Mouse (Mus musculus): ENCODE data around the gene Shld1. TPM values are rescaled to one million over a fixed set of nuclear protein-coding genes. Genes with fewer than 3 reads are reported as not detected.
A peak's percentile ranks its signal among the peaks of the same experiment; 100 is the strongest.

Shld1 gene
- polyA plus RNA-seq, 1 experiment from 2014 or later, result 14.5 TPM

GRCm38 (mm10) chr2:132733603-132734573, 47.2 kb downstream of the Shld1 start:
- WGBS, result 88% methylated on average over 10 of the region's 10 CpGs

DNA sequence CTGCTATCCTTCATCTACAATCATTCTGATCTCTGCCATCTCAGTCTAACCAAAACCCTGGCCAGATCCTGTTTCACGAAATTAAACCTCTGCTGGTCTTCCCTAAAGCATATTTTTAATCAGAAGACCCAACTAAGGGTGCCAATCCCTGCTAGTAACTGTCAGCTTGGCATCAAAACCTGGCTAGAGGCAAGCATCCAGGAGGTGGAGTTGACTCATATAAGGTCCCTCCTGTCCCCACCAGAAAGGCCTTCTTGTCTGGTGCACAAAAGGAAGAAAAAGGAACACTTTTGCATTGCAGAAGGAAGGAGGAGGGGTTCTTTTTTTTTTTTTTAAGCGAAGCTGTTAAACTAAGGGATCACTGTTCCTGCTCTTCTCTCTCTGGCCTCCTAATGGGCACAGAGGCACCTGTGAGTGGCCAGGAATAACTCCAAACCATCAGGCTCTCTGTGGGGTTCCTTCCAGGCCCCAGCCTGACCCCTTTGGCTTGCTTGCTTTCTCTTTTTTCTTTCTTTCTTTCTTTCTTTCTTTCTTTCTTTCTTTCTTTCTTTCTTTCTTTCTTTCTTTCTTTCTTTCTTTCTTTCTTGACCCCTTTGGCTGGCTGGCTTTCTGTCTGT, 52.2 kb downstream of the Shld1 start:
- 81% methylated on average over 2 of the region's 2 CpGs for WGBS
- no peak overlapping the region for H3K27ac ChIP-seq (ENCODE audit: low read length)
- no peak for ATAC-seq (ENCODE audit: low FRiP score, low TSS enrichment)
- H3K27me3 ChIP-seq (ENCODE audit: insufficient read depth, low read length), result no peaks in the 10 kb centered on the region
- H3K9me3 ChIP-seq (ENCODE audit: low read length), result no peaks in the 10 kb centered on the region
- no peak overlapping the region for H3K4me3 ChIP-seq (ENCODE audit: low read length)
- H3K9ac ChIP-seq (replicated peaks; ENCODE audit: low read length), result no peak overlapping the region
- H3K36me3 ChIP-seq (ENCODE audit: insufficient read depth, low read length), result no peaks in the 10 kb centered on the region
- H3K4me1 ChIP-seq (ENCODE audit: insufficient read depth, low read length), result 0 out of 2 replicates have a peak, but pooled peaks cover 2% of the 10 kb centered on the region
- no peak overlapping the region for H3K4me2 ChIP-seq (replicated peaks; ENCODE audit: low read depth, low read length)

More at GRCm38 (mm10) chr2:132733603-132734573, 47.2 kb downstream of the Shld1 start:
- no peak overlapping the region for H3K9ac ChIP-seq (replicated peaks; ENCODE audit: low read length)
- no peak overlapping the region for H3K27ac ChIP-seq (ENCODE audit: low read length)
- no peaks in the 10 kb centered on the region for H3K9me3 ChIP-seq (ENCODE audit: low read length)
- H3K36me3 ChIP-seq (ENCODE audit: insufficient read depth, low read length), result no peaks in the 10 kb centered on the region
- ATAC-seq (ENCODE audit: low FRiP score, low TSS enrichment), result no peak
- H3K4me2 ChIP-seq (replicated peaks; ENCODE audit: low read depth, low read length), result no peak overlapping the region
- no peaks in the 10 kb centered on the region for H3K27me3 ChIP-seq (ENCODE audit: insufficient read depth, low read length)
- H3K4me1 ChIP-seq (ENCODE audit: insufficient read depth, low read length), result no peaks in the 10 kb centered on the region
- no peak overlapping the region for H3K4me3 ChIP-seq (ENCODE audit: low read length)

- Histone ChIP-seq H3K9me3 (ENCODE audit: low read length) (no peaks in the 10 kb centered on the region), H3K4me3 (ENCODE audit: low read length) (no peak overlapping the region), H3K4me2 (replicated peaks; ENCODE audit: low read depth, low read length) (no peak overlapping the region), H3K27me3 (ENCODE audit: insufficient read depth, low read length) (no peaks in the 10 kb centered on the region), H3K9ac (replicated peaks; ENCODE audit: low read length) (no peak overlapping the region), H3K4me1 (ENCODE audit: insufficient read depth, low read length) (0 out of 2 replicates have a peak, but pooled peaks cover 2% of the 10 kb centered on the region), H3K36me3 (ENCODE audit: insufficient read depth, low read length) (no peaks in the 10 kb centered on the region), H3K27ac (ENCODE audit: low read length) (no peak overlapping the region)
- 58% methylated on average over 8 of the region's 8 CpGs for WGBS
- ATAC-seq (ENCODE audit: low FRiP score, low TSS enrichment), result peak; percentile 79
Measured at GRCm38 (mm10) chr2:132741862-132742347, 55.2 kb downstream of the Shld1 start.

- 86% methylated on average over 5 of the region's 5 CpGs for WGBS
Measured at GRCm38 (mm10) chr2:132744866-132745265, 58.1 kb downstream of the Shld1 start.

DNA sequence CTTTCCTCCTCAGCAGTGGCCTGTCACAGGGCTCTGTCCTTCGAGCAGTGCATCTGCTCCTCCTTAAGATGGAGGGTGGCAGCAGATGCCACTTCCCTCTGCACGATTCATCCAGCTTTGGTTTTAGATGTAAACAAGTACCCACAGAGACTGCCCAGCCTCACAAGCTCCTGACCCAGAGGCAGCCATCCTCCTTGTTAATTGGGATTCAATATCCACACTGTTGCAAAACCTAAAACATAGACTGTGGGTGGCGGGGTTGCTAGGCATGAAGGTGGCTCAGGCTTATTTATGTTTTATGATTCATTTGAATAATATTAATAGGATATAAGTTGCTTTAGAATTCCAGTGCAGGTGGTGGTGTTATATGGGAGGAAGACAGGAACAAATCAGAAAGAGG, 59.4 kb downstream of the Shld1 start:
- no peak overlapping the region for H3K9ac ChIP-seq (replicated peaks; ENCODE audit: low read length)
- ATAC-seq (ENCODE audit: low FRiP score, low TSS enrichment), result no peak
- WGBS, result 91% methylated on average over 3 of the region's 3 CpGs

More at GRCm38 (mm10) chr2:132744866-132745265, 58.1 kb downstream of the Shld1 start:
- Histone ChIP-seq H3K4me1 (ENCODE audit: insufficient read depth, low read length) (0 out of 2 replicates have a peak, but pooled peaks cover 2% of the 10 kb centered on the region), H3K4me3 (ENCODE audit: low read length) (no peak overlapping the region), H3K9ac (replicated peaks; ENCODE audit: low read length) (no peak overlapping the region), H3K4me2 (replicated peaks; ENCODE audit: low read depth, low read length) (no peak overlapping the region), H3K27me3 (ENCODE audit: insufficient read depth, low read length) (no peaks in the 10 kb centered on the region), H3K9me3 (ENCODE audit: low read length) (no peaks in the 10 kb centered on the region), H3K36me3 (ENCODE audit: insufficient read depth, low read length) (no peaks in the 10 kb centered on the region), H3K27ac (ENCODE audit: low read length) (no peak overlapping the region)
- ATAC-seq (ENCODE audit: low FRiP score, low TSS enrichment), result no peak

DNA sequence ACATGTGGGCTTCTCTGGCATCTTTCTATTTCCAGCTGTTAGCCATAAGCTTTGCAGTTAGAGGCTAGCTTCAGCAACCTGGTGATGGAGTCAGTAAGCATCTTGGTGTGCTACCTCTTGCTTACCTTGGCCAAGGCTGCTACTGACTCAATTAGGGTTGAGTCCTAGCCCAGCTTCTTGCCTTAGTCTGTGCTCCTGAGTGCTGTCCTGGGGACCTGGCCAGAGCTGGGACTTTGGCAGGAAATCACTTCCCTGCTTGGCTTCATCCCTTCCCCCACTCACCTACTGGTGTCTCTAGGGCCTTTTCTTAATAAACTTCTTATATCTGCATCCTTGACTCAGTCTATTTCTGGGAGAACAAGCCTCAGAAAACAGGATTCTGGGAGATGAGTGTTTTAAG, 64.0 kb downstream of the Shld1 start:
- no peak for ATAC-seq (ENCODE audit: low FRiP score, low TSS enrichment)
- no peak overlapping the region for H3K9ac ChIP-seq (replicated peaks; ENCODE audit: low read length)
- no peak overlapping the region for H3K27ac ChIP-seq (ENCODE audit: low read length)
- H3K36me3 ChIP-seq (ENCODE audit: insufficient read depth, low read length), result peaks cover 5% of the 10 kb centered on the region; the same call in 1 of the 2 replicates
- no peak overlapping the region for H3K4me3 ChIP-seq (ENCODE audit: low read length)
- H3K27me3 ChIP-seq (ENCODE audit: insufficient read depth, low read length), result no peaks in the 10 kb centered on the region
- H3K9me3 ChIP-seq (ENCODE audit: low read length), result no peaks in the 10 kb centered on the region
- no peak overlapping the region for H3K4me2 ChIP-seq (replicated peaks; ENCODE audit: low read depth, low read length)
- H3K4me1 ChIP-seq (ENCODE audit: insufficient read depth, low read length), result no peaks in the 10 kb centered on the region

More for the DNA sequence above, 59.4 kb downstream of the Shld1 start:
- no peaks in the 10 kb centered on the region for H3K9me3 ChIP-seq (ENCODE audit: low read length)
- no peak overlapping the region for H3K27ac ChIP-seq (ENCODE audit: low read length)
- peaks cover 5% of the 10 kb centered on the region; the same call in 1 of the 2 replicates for H3K36me3 ChIP-seq (ENCODE audit: insufficient read depth, low read length)
- H3K4me1 ChIP-seq (ENCODE audit: insufficient read depth, low read length), result 0 out of 2 replicates have a peak, but pooled peaks cover 2% of the 10 kb centered on the region
- no peak overlapping the region for H3K4me2 ChIP-seq (replicated peaks; ENCODE audit: low read depth, low read length)
- no peaks in the 10 kb centered on the region for H3K27me3 ChIP-seq (ENCODE audit: insufficient read depth, low read length)
- no peak overlapping the region for H3K4me3 ChIP-seq (ENCODE audit: low read length)

- ATAC-seq (ENCODE audit: low FRiP score, low TSS enrichment), result no peak
- H3K4me3 ChIP-seq (ENCODE audit: low read length), result no peak overlapping the region
- WGBS, result 76% methylated on average over 15 of the region's 15 CpGs
Measured at GRCm38 (mm10) chr2:132751141-132752066, 64.7 kb downstream of the Shld1 start.

GRCm38 (mm10) chr2:132752398-132752797, 65.7 kb downstream of the Shld1 start:
- 76% methylated on average over 2 of the region's 2 CpGs for WGBS

More at GRCm38 (mm10) chr2:132751141-132752066, 64.7 kb downstream of the Shld1 start:
- Histone ChIP-seq H3K9me3 (ENCODE audit: low read length) (no peaks in the 10 kb centered on the region), H3K9ac (replicated peaks; ENCODE audit: low read length) (no peak overlapping the region), H3K27ac (ENCODE audit: low read length) (no peak overlapping the region), H3K27me3 (ENCODE audit: insufficient read depth, low read length) (no peaks in the 10 kb centered on the region), H3K36me3 (ENCODE audit: insufficient read depth, low read length) (peaks cover 5% of the 10 kb centered on the region; the same call in 1 of the 2 replicates), H3K4me1 (ENCODE audit: insufficient read depth, low read length) (no peaks in the 10 kb centered on the region), H3K4me2 (replicated peaks; ENCODE audit: low read depth, low read length) (no peak overlapping the region)

DNA sequence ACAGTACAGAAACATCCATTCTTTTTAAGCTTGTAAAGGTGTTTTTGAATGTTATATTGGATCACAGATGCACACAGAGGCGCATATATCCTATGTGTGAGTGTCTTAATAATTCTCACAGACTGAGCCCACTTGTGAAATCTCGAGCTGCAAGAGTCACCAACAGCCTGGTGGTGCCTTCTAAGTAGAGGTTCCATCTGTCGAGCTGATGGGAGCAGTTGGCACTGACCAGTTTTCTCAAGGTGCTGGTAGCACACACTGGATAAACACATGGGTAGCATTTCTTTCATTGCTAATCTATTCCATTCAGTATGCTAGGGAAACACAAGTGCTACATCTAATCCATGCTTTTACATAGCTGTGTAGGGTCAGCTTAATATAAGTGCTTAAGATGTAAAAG, 66.4 kb downstream of the Shld1 start:
- 81% methylated on average over 3 of the region's 3 CpGs for WGBS
- no peaks in the 10 kb centered on the region for H3K27me3 ChIP-seq (ENCODE audit: insufficient read depth, low read length)
- H3K36me3 ChIP-seq (ENCODE audit: insufficient read depth, low read length), result peaks cover 5% of the 10 kb centered on the region; the same call in 1 of the 2 replicates
- no peaks in the 10 kb centered on the region for H3K4me1 ChIP-seq (ENCODE audit: insufficient read depth, low read length)
- no peak overlapping the region for H3K4me2 ChIP-seq (replicated peaks; ENCODE audit: low read depth, low read length)
- no peak overlapping the region for H3K9ac ChIP-seq (replicated peaks; ENCODE audit: low read length)
- no peak overlapping the region for H3K4me3 ChIP-seq (ENCODE audit: low read length)
- H3K27ac ChIP-seq (ENCODE audit: low read length), result no peak overlapping the region
- no peak for ATAC-seq (ENCODE audit: low FRiP score, low TSS enrichment)
- no peaks in the 10 kb centered on the region for H3K9me3 ChIP-seq (ENCODE audit: low read length)

More at GRCm38 (mm10) chr2:132752398-132752797, 65.7 kb downstream of the Shld1 start:
- no peak overlapping the region for H3K27ac ChIP-seq (ENCODE audit: low read length)
- no peaks in the 10 kb centered on the region for H3K9me3 ChIP-seq (ENCODE audit: low read length)
- H3K9ac ChIP-seq (replicated peaks; ENCODE audit: low read length), result no peak overlapping the region
- no peaks in the 10 kb centered on the region for H3K27me3 ChIP-seq (ENCODE audit: insufficient read depth, low read length)
- no peak for ATAC-seq (ENCODE audit: low FRiP score, low TSS enrichment)
- H3K4me2 ChIP-seq (replicated peaks; ENCODE audit: low read depth, low read length), result no peak overlapping the region
- peaks cover 5% of the 10 kb centered on the region; the same call in 1 of the 2 replicates for H3K36me3 ChIP-seq (ENCODE audit: insufficient read depth, low read length)
- H3K4me1 ChIP-seq (ENCODE audit: insufficient read depth, low read length), result no peaks in the 10 kb centered on the region
- H3K4me3 ChIP-seq (ENCODE audit: low read length), result no peak overlapping the region
